ENCODE assay signal across 10 mouse cellular contexts in genomic region chr2:102201198-102201948, GRCm38 (mm10). TPM values are rescaled to one million over a fixed set of nuclear protein-coding genes. Genes with fewer than 3 reads are reported as not detected.
DNase-seq lines count a peak whose midpoint lies in the region; ATAC-seq and TF ChIP-seq lines count a peak whose summit lies in the region.
"Had no signal": no experiment of that assay in that cellular context is flagged by ENCODE, and none has a peak within 500 bp of the region (broad histone marks: within the 10 kb centered on the region; RNA-seq: fewer than 3 reads in every experiment).

No protein-coding gene starts in this region.

- no peaks in the 10 kb centered on the region for H3K9me3 ChIP-seq in intestine, postnatal 0 days (ENCODE audit: control insufficient read depth)
- no peaks in the 10 kb centered on the region for H3K9me3 ChIP-seq in hindbrain, embryonic 12.5 days (replicated peaks)
- H3K9me3 ChIP-seq: G1E; neural tube, embryonic 12.5 days had no signal

- H3K36me3 ChIP-seq in intestine, postnatal 0 days (ENCODE audit: control insufficient read depth, insufficient read depth), result no peaks in the 10 kb centered on the region
- no peaks in the 10 kb centered on the region for H3K36me3 ChIP-seq in hindbrain, embryonic 12.5 days
- H3K36me3 ChIP-seq: G1E; neural tube, embryonic 12.5 days had no signal

- no peak overlapping the region for H3K27ac ChIP-seq in intestine, postnatal 0 days (ENCODE audit: low read depth, low read length)
- no peak overlapping the region for H3K27ac ChIP-seq in hindbrain, embryonic 12.5 days
- H3K27ac ChIP-seq: neural tube, embryonic 12.5 days had no signal

- no peaks in the 10 kb centered on the region for H3K4me1 ChIP-seq in intestine, postnatal 0 days (replicated peaks; ENCODE audit: control insufficient read depth, insufficient read depth, low read length)
- peaks cover 13% of the 10 kb centered on the region for H3K4me1 ChIP-seq in hindbrain, embryonic 12.5 days

- H3K4me2 ChIP-seq in intestine, postnatal 0 days (replicated peaks; ENCODE audit: low read depth), result no peak overlapping the region
- H3K4me2 ChIP-seq in hindbrain, embryonic 12.5 days (replicated peaks), result no peak overlapping the region
- H3K4me2 ChIP-seq: neural tube, embryonic 12.5 days had no signal

- no peak for TF ChIP-seq CTCF in intestine, postnatal 0 days (IDR thresholded peaks at IDR 0.05; ENCODE audit: low read depth)

- no peaks in the 10 kb centered on the region for H3K27me3 ChIP-seq in intestine, postnatal 0 days (replicated peaks; ENCODE audit: control insufficient read depth, insufficient read depth, low read length)
- H3K27me3 ChIP-seq in hindbrain, embryonic 12.5 days, result no peaks in the 10 kb centered on the region
- H3K27me3 ChIP-seq: neural tube, embryonic 12.5 days had no signal

- H3K4me3 ChIP-seq in intestine, postnatal 0 days (ENCODE audit: low read depth, low read length), result no peak overlapping the region
- H3K4me3 ChIP-seq in hindbrain, embryonic 12.5 days, result no peak overlapping the region
- H3K4me3 ChIP-seq: neural tube, embryonic 12.5 days had no signal

- 0 out of 2 replicates have a peak, but pooled peaks have one; percentile 43 for ATAC-seq in intestine, postnatal 0 days
- ATAC-seq in hindbrain, embryonic 12.5 days (ENCODE audit: low FRiP score), result no peak

- H3K9ac ChIP-seq in intestine, postnatal 0 days (ENCODE audit: low read depth, low read length), result no peak overlapping the region
- H3K9ac ChIP-seq in hindbrain, embryonic 12.5 days, result no peak overlapping the region
- H3K9ac ChIP-seq: neural tube, embryonic 12.5 days had no signal

- 70% methylated on average over 13 of the region's 14 CpGs for WGBS in intestine, postnatal 0 days
- 76% methylated on average over 12 of the region's 14 CpGs for WGBS in hindbrain, embryonic 12.5 days

- peak; percentile 65 for DNase-seq in gastrocnemius, adult 18-20 months (ENCODE audit: low spot score)
- no peak for DNase-seq in gastrocnemius, postnatal 10 days
- DNase-seq in 3T3-L1 (ENCODE audit: low read depth, low spot score), result peak; percentile 55
- peak; percentile 41 for DNase-seq in cerebellum, adult 11 months
- DNase-seq in ovary, adult 18-20 months (ENCODE audit: low spot score), result peak; percentile 6
- no peak for DNase-seq in retina, postnatal 1 day

RNA-seq across cellular contexts. Expression of gene Ldlrad3, which starts 15.2 kb away (rescaled TPM):
- 1 to 10 TPM; 2.9 to 4.9 TPM for total RNA-seq in gastrocnemius, adult 18-20 months (2021)
- 10 to 100 TPM; 10.8 to 12.6 TPM for total RNA-seq in gastrocnemius, postnatal 10 days (2021)
- 4.3 and 4.5 TPM in 2 replicates for polyA plus RNA-seq in intestine, postnatal 0 days (2015; fragmentation: Nextera tagmentation; extraction: Ambion mirVana)
- polyA plus RNA-seq in hindbrain, embryonic 12.5 days (2016; fragmentation: Nextera tagmentation; extraction: Ambion mirVana), result 54.9 and 58.4 TPM in 2 replicates

Comparison
In these comparisons a context has a peak if more than half of its experiments do, and no peak if none do; other contexts are left out.
1. DNase-seq: peak in gastrocnemius, adult 18-20 months (single experiment), 3T3-L1 (single experiment), cerebellum, adult 11 months (single experiment) and ovary, adult 18-20 months (single experiment); none in gastrocnemius, postnatal 10 days (single experiment) and retina, postnatal 1 day (single experiment).